Mouse (Mus musculus): ENCODE data around the gene Gsdme. TPM values are rescaled to one million over a fixed set of nuclear protein-coding genes. Genes with fewer than 3 reads are reported as not detected.

Gene Gsdme
- polyA plus RNA-seq, 1 experiment from 2014 or later: 14.1 TPM

- Histone ChIP-seq H3K27me3 (ENCODE audit: control insufficient read depth, insufficient read depth, low read length) (no peaks in the 10 kb centered on the region), H3K36me3 (ENCODE audit: control insufficient read depth, insufficient read depth, low read length) (0 out of 2 replicates have a peak, but pooled peaks cover 3% of the 10 kb centered on the region), H3K4me1 (replicated peaks; ENCODE audit: control insufficient read depth, insufficient read depth) (no peaks in the 10 kb centered on the region), H3K4me2 (replicated peaks; ENCODE audit: low read depth) (no peak overlapping the region), H3K9ac (ENCODE audit: low read length) (no peak overlapping the region), H3K4me3 (ENCODE audit: low read depth, low read length) (no peak overlapping the region), H3K27ac (replicated peaks) (no peak overlapping the region), H3K9me3 (ENCODE audit: control insufficient read depth, low read length) (no peaks in the 10 kb centered on the region)
- no peak for DNase-seq (ENCODE audit: low spot score)
- ATAC-seq (ENCODE audit: low FRiP score, low TSS enrichment): no peak
- TF ChIP-seq CTCF (IDR thresholded peaks at IDR 0.05; ENCODE audit: low read depth) (no peak), EP300 (optimal IDR thresholded peaks at IDR 0.05) (no peak)
Observed at GRCm38 (mm10) chr6:50189376-50189775, 74.3 kb downstream of the Gsdme start.

GRCm38 (mm10) chr6:50187955-50188354 lies 75.7 kb downstream of the Gsdme start:
- TF ChIP-seq CTCF (IDR thresholded peaks at IDR 0.05; ENCODE audit: low read depth) (no peak), EP300 (optimal IDR thresholded peaks at IDR 0.05) (no peak)
- DNase-seq (ENCODE audit: low spot score): no peak
- Histone ChIP-seq H3K4me2 (replicated peaks; ENCODE audit: low read depth) (no peak overlapping the region), H3K4me3 (ENCODE audit: low read depth, low read length) (no peak overlapping the region), H3K27me3 (ENCODE audit: control insufficient read depth, insufficient read depth, low read length) (no peaks in the 10 kb centered on the region), H3K36me3 (ENCODE audit: control insufficient read depth, insufficient read depth, low read length) (0 out of 2 replicates have a peak, but pooled peaks cover 3% of the 10 kb centered on the region), H3K4me1 (replicated peaks; ENCODE audit: control insufficient read depth, insufficient read depth) (no peaks in the 10 kb centered on the region), H3K27ac (replicated peaks) (no peak overlapping the region), H3K9ac (ENCODE audit: low read length) (no peak overlapping the region), H3K9me3 (ENCODE audit: control insufficient read depth, low read length) (no peaks in the 10 kb centered on the region)
- 70% methylated on average over 4 of the region's 4 CpGs for WGBS
- ATAC-seq (ENCODE audit: low FRiP score, low TSS enrichment): no peak

- DNase-seq (ENCODE audit: low spot score) (no peak), ATAC-seq (ENCODE audit: low FRiP score, low TSS enrichment) (no peak)
- Histone ChIP-seq H3K27me3 (ENCODE audit: control insufficient read depth, insufficient read depth, low read length) (no peaks in the 10 kb centered on the region), H3K4me3 (ENCODE audit: low read depth, low read length) (no peak overlapping the region), H3K27ac (replicated peaks) (no peak overlapping the region), H3K4me1 (replicated peaks; ENCODE audit: control insufficient read depth, insufficient read depth) (no peaks in the 10 kb centered on the region), H3K9me3 (ENCODE audit: control insufficient read depth, low read length) (no peaks in the 10 kb centered on the region), H3K4me2 (replicated peaks; ENCODE audit: low read depth) (no peak overlapping the region), H3K36me3 (ENCODE audit: control insufficient read depth, insufficient read depth, low read length) (no peaks in the 10 kb centered on the region), H3K9ac (ENCODE audit: low read length) (no peak overlapping the region)
- WGBS: 64% methylated on average over 4 of the region's 4 CpGs
- TF ChIP-seq EP300 (optimal IDR thresholded peaks at IDR 0.05) (no peak), CTCF (IDR thresholded peaks at IDR 0.05; ENCODE audit: low read depth) (peak; percentile 67)
Observed at GRCm38 (mm10) chr6:50180189-50180588, 83.5 kb downstream of the Gsdme start.

GRCm38 (mm10) chr6:50175736-50176135 lies 87.9 kb downstream of the Gsdme start:
- H3K4me2 ChIP-seq (replicated peaks; ENCODE audit: low read depth): no peak overlapping the region
- H3K4me3 ChIP-seq (ENCODE audit: low read depth, low read length): no peak overlapping the region
- H3K4me1 ChIP-seq (replicated peaks; ENCODE audit: control insufficient read depth, insufficient read depth): no peaks in the 10 kb centered on the region
- no peaks in the 10 kb centered on the region for H3K9me3 ChIP-seq (ENCODE audit: control insufficient read depth, low read length)
- no peak for ATAC-seq (ENCODE audit: low FRiP score, low TSS enrichment)
- H3K27me3 ChIP-seq (ENCODE audit: control insufficient read depth, insufficient read depth, low read length): no peaks in the 10 kb centered on the region
- no peak overlapping the region for H3K9ac ChIP-seq (ENCODE audit: low read length)
- H3K27ac ChIP-seq (replicated peaks): no peak overlapping the region
- no peaks in the 10 kb centered on the region for H3K36me3 ChIP-seq (ENCODE audit: control insufficient read depth, insufficient read depth, low read length)
- 67% methylated on average over 1 of the region's 1 CpGs for WGBS
- no peak for DNase-seq (ENCODE audit: low spot score)
- no peak for TF ChIP-seq EP300 (optimal IDR thresholded peaks at IDR 0.05)
- TF ChIP-seq CTCF (IDR thresholded peaks at IDR 0.05; ENCODE audit: low read depth): no peak

GRCm38 (mm10) chr6:50169771-50170170 lies 93.9 kb downstream of the Gsdme start:
- Histone ChIP-seq H3K9ac (ENCODE audit: low read length) (no peak overlapping the region), H3K4me2 (replicated peaks; ENCODE audit: low read depth) (no peak overlapping the region), H3K4me1 (replicated peaks; ENCODE audit: control insufficient read depth, insufficient read depth) (no peaks in the 10 kb centered on the region), H3K27me3 (ENCODE audit: control insufficient read depth, insufficient read depth, low read length) (no peaks in the 10 kb centered on the region), H3K4me3 (ENCODE audit: low read depth, low read length) (no peak overlapping the region), H3K27ac (replicated peaks) (no peak overlapping the region), H3K9me3 (ENCODE audit: control insufficient read depth, low read length) (no peaks in the 10 kb centered on the region), H3K36me3 (ENCODE audit: control insufficient read depth, insufficient read depth, low read length) (no peaks in the 10 kb centered on the region)
- ATAC-seq (ENCODE audit: low FRiP score, low TSS enrichment) (no peak), DNase-seq (ENCODE audit: low spot score) (no peak)
- TF ChIP-seq EP300 (optimal IDR thresholded peaks at IDR 0.05) (no peak), CTCF (IDR thresholded peaks at IDR 0.05; ENCODE audit: low read depth) (no peak)

- WGBS: 91% methylated on average over 4 of the region's 4 CpGs
- TF ChIP-seq CTCF (IDR thresholded peaks at IDR 0.05; ENCODE audit: low read depth) (no peak), EP300 (optimal IDR thresholded peaks at IDR 0.05) (no peak)
Observed at GRCm38 (mm10) chr6:50168821-50169220, 94.8 kb downstream of the Gsdme start.

More at GRCm38 (mm10) chr6:50168821-50169220, 94.8 kb downstream of the Gsdme start:
- Histone ChIP-seq H3K27me3 (ENCODE audit: control insufficient read depth, insufficient read depth, low read length) (no peaks in the 10 kb centered on the region), H3K9ac (ENCODE audit: low read length) (no peak overlapping the region), H3K4me3 (ENCODE audit: low read depth, low read length) (no peak overlapping the region), H3K9me3 (ENCODE audit: control insufficient read depth, low read length) (no peaks in the 10 kb centered on the region), H3K27ac (replicated peaks) (no peak overlapping the region), H3K4me1 (replicated peaks; ENCODE audit: control insufficient read depth, insufficient read depth) (no peaks in the 10 kb centered on the region), H3K4me2 (replicated peaks; ENCODE audit: low read depth) (no peak overlapping the region), H3K36me3 (ENCODE audit: control insufficient read depth, insufficient read depth, low read length) (no peaks in the 10 kb centered on the region)
- ATAC-seq (ENCODE audit: low FRiP score, low TSS enrichment): no peak
- DNase-seq (ENCODE audit: low spot score): no peak

Measured in stomach, postnatal 0 days (tissue).